Mouse (Mus musculus) c-Kit-positive CD71-positive TER-119-positive erythroid progenitor cells, embryonic 14.5 days (primary cell): Measurements from ENCODE around the gene Xrcc6.

ENCODE experiments used
- DNase-seq: peaks from one replicate; pipeline ENCODE4 v3.0.0-alpha.2; 2013; ENCODE audit warnings: low spot score

The Xrcc6 gene

GRCm38 (mm10) chr15:82019288-82019687, 31.7 kb downstream of the Xrcc6 start:
- no peak for DNase-seq

GRCm38 (mm10) chr15:82022535-82023088, 35.0 kb downstream of the Xrcc6 start:
- DNase-seq = no peak

- no peak for DNase-seq
Measured at GRCm38 (mm10) chr15:82023965-82024635, 36.5 kb downstream of the Xrcc6 start.

- DNase-seq = no peak
Measured at GRCm38 (mm10) chr15:82027276-82027675, 39.6 kb downstream of the Xrcc6 start.

GRCm38 (mm10) chr15:82027726-82028125, 40.1 kb downstream of the Xrcc6 start:
- DNase-seq = no peak

GRCm38 (mm10) chr15:82032386-82032785, 44.8 kb downstream of the Xrcc6 start:
- no peak for DNase-seq

GRCm38 (mm10) chr15:82033762-82034161, 46.1 kb downstream of the Xrcc6 start, which contains the start of gene Desi1:
Desi1 (minus strand) TSS chr15:82033862.
- no peak for DNase-seq

- DNase-seq = no peak
Measured at GRCm38 (mm10) chr15:82035904-82036689, 48.5 kb downstream of the Xrcc6 start.

- peak; percentile 56 for DNase-seq
Measured at GRCm38 (mm10) chr15:82040650-82041049, 53.0 kb downstream of the Xrcc6 start.

- DNase-seq = no peak
Measured at GRCm38 (mm10) chr15:82044166-82044784, 56.6 kb downstream of the Xrcc6 start.

GRCm38 (mm10) chr15:82046246-82046891, 58.7 kb downstream of the Xrcc6 start:
- DNase-seq = no peak

- peak; percentile 79 for DNase-seq
Measured at GRCm38 (mm10) chr15:82047080-82047883, 59.6 kb downstream of the Xrcc6 start, which contains the start of gene Snu13. Snu13 (minus strand) TSS chr15:82047598.

- DNase-seq = no peak
Measured at GRCm38 (mm10) chr15:82052544-82052943, 64.9 kb downstream of the Xrcc6 start.

GRCm38 (mm10) chr15:82058719-82059201, 71.1 kb downstream of the Xrcc6 start, which contains the start of gene 4930407I10Rik:
4930407I10Rik (plus strand) TSS chr15:82059151.
- no peak for DNase-seq

GRCm38 (mm10) chr15:82063909-82064308, 76.3 kb downstream of the Xrcc6 start:
- DNase-seq = no peak

- peak; percentile 65 for DNase-seq
Measured at GRCm38 (mm10) chr15:82065511-82065910, 77.9 kb downstream of the Xrcc6 start.

- DNase-seq = no peak
Measured at GRCm38 (mm10) chr15:82069898-82070297, 82.3 kb downstream of the Xrcc6 start, which contains the start of gene Mei1. Mei1 (plus strand) TSS chr15:82069996.

- no peak for DNase-seq
Measured at GRCm38 (mm10) chr15:82071816-82072469, 84.3 kb downstream of the Xrcc6 start.

- no peak for DNase-seq
Measured at GRCm38 (mm10) chr15:82073490-82073889, 85.9 kb downstream of the Xrcc6 start.

- DNase-seq = no peak
Measured at GRCm38 (mm10) chr15:82079883-82080282, 92.2 kb downstream of the Xrcc6 start.
